Mouse (Mus musculus): ENCODE results near the gene Fbln5. TPM values are rescaled to one million over a fixed set of nuclear protein-coding genes. Genes with fewer than 3 reads are reported as not detected.

Fbln5 gene
- polyA plus RNA-seq, 1 experiment from 2014 or later = 6.0 TPM

DNA sequence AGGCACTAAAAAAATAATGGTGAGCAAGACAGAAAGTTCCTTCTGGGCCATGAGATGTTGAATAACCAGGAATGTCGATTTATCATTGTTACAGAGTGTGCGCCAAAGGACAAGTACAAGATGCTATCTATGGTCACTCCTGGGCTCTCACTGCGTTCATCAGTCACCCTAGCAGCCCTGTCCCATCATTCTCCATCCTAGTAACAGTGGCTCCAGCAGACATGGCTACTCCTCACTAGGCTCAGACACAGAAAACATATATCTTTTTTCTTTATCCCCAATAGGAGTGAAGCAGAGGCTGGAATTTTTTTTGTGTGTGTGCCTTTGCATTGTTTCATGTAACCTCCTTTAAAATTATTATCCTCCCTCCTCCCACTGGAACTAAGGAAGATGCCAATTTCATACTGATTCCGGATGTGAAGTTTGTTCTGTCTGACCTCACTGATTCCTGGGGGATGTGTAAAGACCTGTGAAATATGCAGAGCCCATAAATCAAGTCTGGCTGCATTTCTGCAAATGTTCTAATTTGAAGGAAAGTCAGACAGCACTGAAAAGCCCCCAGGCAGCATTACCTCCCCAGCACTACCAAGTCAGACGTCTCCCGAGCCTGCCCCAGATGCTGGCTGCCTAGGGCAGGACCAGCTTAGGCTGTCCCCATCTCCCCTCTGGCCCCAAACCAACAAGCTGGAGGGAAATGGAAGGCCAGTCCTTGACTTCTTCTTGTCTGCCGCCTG is 20.5 kb downstream of the Fbln5 start:
- no peak overlapping the region for H3K4me2 ChIP-seq (ENCODE audit: low read length)
- no peaks in the 10 kb centered on the region for H3K4me1 ChIP-seq (ENCODE audit: control insufficient read depth, insufficient read depth, low read length)
- no peak overlapping the region for H3K4me3 ChIP-seq (replicated peaks; ENCODE audit: low read depth, low read length)
- no peaks in the 10 kb centered on the region for H3K9me3 ChIP-seq (ENCODE audit: control insufficient read depth, low read length)
- no peak for DNase-seq
- H3K27me3 ChIP-seq (ENCODE audit: control insufficient read depth, insufficient read depth, low read length) = no peaks in the 10 kb centered on the region
- no peak overlapping the region for H3K9ac ChIP-seq (replicated peaks; ENCODE audit: low read length)
- ATAC-seq (ENCODE audit: low FRiP score, low TSS enrichment) = no peak
- no peak overlapping the region for H3K27ac ChIP-seq (replicated peaks; ENCODE audit: low read depth, low read length)
- H3K36me3 ChIP-seq (ENCODE audit: control insufficient read depth, insufficient read depth, low read length) = no peaks in the 10 kb centered on the region
- WGBS = 83% methylated on average over 7 of the region's 7 CpGs

DNA sequence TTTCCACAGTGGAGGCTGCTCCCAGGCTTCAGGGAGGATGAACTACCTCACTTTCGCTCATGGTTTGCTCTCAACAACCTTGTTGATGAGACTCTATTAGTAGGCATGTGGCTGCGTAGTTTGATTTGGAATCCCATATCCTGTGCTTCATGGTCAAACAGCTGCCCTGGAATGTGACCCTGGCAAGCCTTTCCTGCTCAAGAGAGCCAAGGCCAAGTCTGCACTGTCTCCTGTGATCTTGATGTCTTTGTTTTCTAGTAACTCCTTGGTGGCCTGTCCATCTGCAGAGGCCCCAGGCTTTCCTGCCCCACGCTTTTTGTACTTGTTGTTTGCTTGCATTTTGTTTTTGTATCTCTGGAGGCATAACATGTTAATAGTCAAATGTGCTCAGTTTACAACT is 24.4 kb downstream of the Fbln5 start:
- H3K27ac ChIP-seq (replicated peaks; ENCODE audit: low read depth, low read length) = no peak overlapping the region
- no peak for DNase-seq
- H3K9ac ChIP-seq (replicated peaks; ENCODE audit: low read length) = no peak overlapping the region
- no peak for ATAC-seq (ENCODE audit: low FRiP score, low TSS enrichment)
- no peaks in the 10 kb centered on the region for H3K4me1 ChIP-seq (ENCODE audit: control insufficient read depth, insufficient read depth, low read length)
- no peak overlapping the region for H3K4me3 ChIP-seq (replicated peaks; ENCODE audit: low read depth, low read length)
- no peak overlapping the region for H3K4me2 ChIP-seq (ENCODE audit: low read length)
- 89% methylated on average over 3 of the region's 3 CpGs for WGBS
- H3K9me3 ChIP-seq (ENCODE audit: control insufficient read depth, low read length) = no peaks in the 10 kb centered on the region
- no peaks in the 10 kb centered on the region for H3K27me3 ChIP-seq (ENCODE audit: control insufficient read depth, insufficient read depth, low read length)
- no peaks in the 10 kb centered on the region for H3K36me3 ChIP-seq (ENCODE audit: control insufficient read depth, insufficient read depth, low read length)

DNA sequence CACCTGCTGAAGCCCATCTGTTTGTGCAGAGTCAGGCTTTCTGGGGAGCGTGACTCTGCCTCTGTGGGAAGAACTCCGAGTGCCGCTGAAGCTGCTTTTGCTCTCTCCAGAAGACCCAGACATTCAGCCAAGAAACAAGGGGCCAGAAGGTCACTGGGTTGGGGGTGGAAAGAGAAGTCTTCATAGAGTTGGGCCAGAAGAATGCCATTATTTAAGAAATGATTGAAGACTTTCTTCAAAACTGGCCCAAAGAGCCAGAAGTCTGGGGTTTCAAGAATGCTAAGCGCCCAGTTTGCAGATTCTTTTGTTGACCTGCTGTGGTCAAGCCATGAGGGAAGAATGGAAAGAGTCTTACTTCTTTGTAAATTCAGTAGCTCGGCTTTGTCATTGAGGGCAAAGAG is 25.6 kb downstream of the Fbln5 start:
- no peaks in the 10 kb centered on the region for H3K36me3 ChIP-seq (ENCODE audit: control insufficient read depth, insufficient read depth, low read length)
- 83% methylated on average over 5 of the region's 5 CpGs for WGBS
- DNase-seq = no peak
- no peak overlapping the region for H3K4me2 ChIP-seq (ENCODE audit: low read length)
- H3K27ac ChIP-seq (replicated peaks; ENCODE audit: low read depth, low read length) = no peak overlapping the region
- no peak for ATAC-seq (ENCODE audit: low FRiP score, low TSS enrichment)
- H3K9me3 ChIP-seq (ENCODE audit: control insufficient read depth, low read length) = no peaks in the 10 kb centered on the region
- H3K4me1 ChIP-seq (ENCODE audit: control insufficient read depth, insufficient read depth, low read length) = no peaks in the 10 kb centered on the region
- no peak overlapping the region for H3K9ac ChIP-seq (replicated peaks; ENCODE audit: low read length)
- H3K4me3 ChIP-seq (replicated peaks; ENCODE audit: low read depth, low read length) = no peak overlapping the region
- no peaks in the 10 kb centered on the region for H3K27me3 ChIP-seq (ENCODE audit: control insufficient read depth, insufficient read depth, low read length)

DNA sequence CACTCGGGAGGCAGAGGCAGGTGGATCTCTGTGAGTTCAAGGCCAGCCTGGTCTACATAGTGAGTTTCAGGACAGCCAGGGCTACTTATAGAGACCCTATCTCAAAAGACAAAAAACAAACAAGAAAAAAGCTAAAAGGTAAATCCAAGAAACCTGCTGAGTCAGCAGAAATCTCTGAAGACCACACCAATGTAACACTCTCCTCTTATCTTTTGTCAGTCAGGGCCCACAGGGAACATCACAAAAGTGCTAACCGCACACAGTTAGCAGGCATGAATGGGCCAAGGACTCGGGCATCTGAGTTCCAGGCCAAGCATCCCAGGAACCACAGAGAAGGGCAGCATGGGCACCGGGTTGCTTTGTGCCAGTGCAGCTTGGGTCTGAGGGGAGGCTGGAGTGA is 26.2 kb downstream of the Fbln5 start:
- Histone ChIP-seq H3K9me3 (ENCODE audit: control insufficient read depth, low read length) (no peaks in the 10 kb centered on the region), H3K4me3 (replicated peaks; ENCODE audit: low read depth, low read length) (no peak overlapping the region), H3K27me3 (ENCODE audit: control insufficient read depth, insufficient read depth, low read length) (no peaks in the 10 kb centered on the region), H3K9ac (replicated peaks; ENCODE audit: low read length) (no peak overlapping the region), H3K4me1 (ENCODE audit: control insufficient read depth, insufficient read depth, low read length) (no peaks in the 10 kb centered on the region), H3K4me2 (ENCODE audit: low read length) (no peak overlapping the region), H3K36me3 (ENCODE audit: control insufficient read depth, insufficient read depth, low read length) (no peaks in the 10 kb centered on the region), H3K27ac (replicated peaks; ENCODE audit: low read depth, low read length) (no peak overlapping the region)
- no peak for DNase-seq
- 91% methylated on average over 4 of the region's 4 CpGs for WGBS
- ATAC-seq (ENCODE audit: low FRiP score, low TSS enrichment) = no peak

DNA sequence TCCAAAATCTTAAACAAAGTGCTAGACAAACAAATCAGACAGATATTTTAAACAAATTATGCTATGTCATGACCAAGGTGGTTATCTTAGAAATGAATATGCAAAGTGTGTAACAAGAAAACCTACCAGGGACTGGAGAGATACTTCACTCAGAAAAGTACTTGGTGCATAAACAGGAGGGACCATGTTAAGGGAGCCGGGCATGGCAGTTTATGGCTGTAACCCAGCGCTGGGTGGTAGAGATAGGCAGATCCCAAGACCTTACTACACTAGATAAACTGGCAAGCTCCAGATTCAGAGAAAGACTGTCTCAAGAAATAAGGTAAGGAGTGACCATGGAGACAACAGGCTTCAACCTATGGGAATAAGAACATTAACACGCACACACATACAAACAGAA is 29.1 kb downstream of the Fbln5 start:
- Histone ChIP-seq H3K9me3 (ENCODE audit: control insufficient read depth, low read length) (no peaks in the 10 kb centered on the region), H3K4me2 (ENCODE audit: low read length) (no peak overlapping the region), H3K36me3 (ENCODE audit: control insufficient read depth, insufficient read depth, low read length) (no peaks in the 10 kb centered on the region), H3K27me3 (ENCODE audit: control insufficient read depth, insufficient read depth, low read length) (no peaks in the 10 kb centered on the region), H3K27ac (replicated peaks; ENCODE audit: low read depth, low read length) (no peak overlapping the region), H3K4me3 (replicated peaks; ENCODE audit: low read depth, low read length) (no peak overlapping the region), H3K4me1 (ENCODE audit: control insufficient read depth, insufficient read depth, low read length) (no peaks in the 10 kb centered on the region), H3K9ac (replicated peaks; ENCODE audit: low read length) (no peak overlapping the region)
- ATAC-seq (ENCODE audit: low FRiP score, low TSS enrichment) = no peak
- no peak for DNase-seq
- WGBS = 97% methylated on average over 3 of the region's 3 CpGs

DNA sequence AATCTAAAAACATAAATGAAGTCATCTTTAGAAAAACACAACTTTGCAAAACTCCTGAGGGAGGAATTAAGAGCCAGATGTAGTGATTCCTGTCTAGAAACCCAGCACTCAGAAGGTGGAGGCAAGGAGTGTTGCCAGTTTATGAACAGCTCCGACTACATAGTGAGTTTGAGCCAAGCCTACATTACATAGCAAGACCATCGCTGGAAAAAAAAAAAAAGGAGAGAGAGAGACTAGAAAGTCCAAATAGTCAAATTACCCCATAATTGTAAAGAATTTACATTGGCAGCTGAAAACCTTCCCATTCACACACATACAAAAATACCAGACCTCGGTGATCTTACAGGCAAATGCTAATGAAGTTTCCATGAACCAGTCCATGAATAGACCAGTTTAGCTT is 29.6 kb downstream of the Fbln5 start:
- H3K9ac ChIP-seq (replicated peaks; ENCODE audit: low read length) = no peak overlapping the region
- H3K4me1 ChIP-seq (ENCODE audit: control insufficient read depth, insufficient read depth, low read length) = no peaks in the 10 kb centered on the region
- 84% methylated on average over 3 of the region's 3 CpGs for WGBS
- ATAC-seq (ENCODE audit: low FRiP score, low TSS enrichment) (no peak), DNase-seq (no peak)
- H3K4me2 ChIP-seq (ENCODE audit: low read length) = no peak overlapping the region
- H3K4me3 ChIP-seq (replicated peaks; ENCODE audit: low read depth, low read length) = no peak overlapping the region
- no peaks in the 10 kb centered on the region for H3K36me3 ChIP-seq (ENCODE audit: control insufficient read depth, insufficient read depth, low read length)
- H3K9me3 ChIP-seq (ENCODE audit: control insufficient read depth, low read length) = no peaks in the 10 kb centered on the region
- no peaks in the 10 kb centered on the region for H3K27me3 ChIP-seq (ENCODE audit: control insufficient read depth, insufficient read depth, low read length)
- H3K27ac ChIP-seq (replicated peaks; ENCODE audit: low read depth, low read length) = no peak overlapping the region

DNA sequence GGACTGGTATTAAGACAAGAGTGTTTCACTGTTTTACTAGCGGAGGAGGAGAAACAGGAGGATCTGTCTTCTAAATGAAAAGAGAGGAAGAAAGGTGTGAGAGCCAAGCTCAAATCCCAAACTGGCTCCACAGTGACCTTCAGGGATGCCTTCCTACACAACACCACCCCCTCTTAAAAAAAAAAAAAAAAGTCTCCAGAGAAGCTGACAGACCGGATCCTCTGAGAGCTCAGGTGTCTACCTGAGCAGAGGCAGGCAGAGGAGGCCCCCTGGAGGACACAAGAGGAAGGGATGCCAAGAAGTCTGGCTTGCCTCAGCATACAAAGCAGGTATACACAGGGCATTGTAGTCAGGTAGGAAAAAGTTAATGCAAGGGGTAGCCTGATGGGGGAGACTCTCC is 36.1 kb downstream of the Fbln5 start:
- ATAC-seq (ENCODE audit: low FRiP score, low TSS enrichment) = no peak
- WGBS = 60% methylated on average over 2 of the region's 2 CpGs
- no peaks in the 10 kb centered on the region for H3K27me3 ChIP-seq (ENCODE audit: control insufficient read depth, insufficient read depth, low read length)

DNA sequence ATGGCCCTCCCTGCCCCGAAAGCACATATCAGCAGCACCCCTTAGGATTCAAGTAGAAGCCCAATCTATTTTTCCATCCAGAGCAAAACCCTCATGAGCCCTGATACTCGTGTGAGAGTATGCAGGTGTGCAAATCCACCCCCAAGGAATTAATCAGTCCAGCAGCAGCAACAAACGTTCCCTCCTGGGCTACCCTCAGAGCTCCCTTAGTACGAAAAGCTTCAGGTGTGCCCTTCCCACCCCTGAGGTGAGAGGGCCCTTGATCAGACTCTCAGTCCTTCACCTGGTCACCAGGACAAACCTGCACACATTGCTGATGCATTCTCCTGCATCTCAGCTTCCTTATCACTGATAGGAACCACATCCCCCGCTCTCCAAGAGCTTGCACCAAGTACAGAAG is 37.9 kb downstream of the Fbln5 start:
- Histone ChIP-seq H3K27ac (replicated peaks; ENCODE audit: low read depth, low read length) (no peak overlapping the region), H3K27me3 (ENCODE audit: control insufficient read depth, insufficient read depth, low read length) (no peaks in the 10 kb centered on the region), H3K36me3 (ENCODE audit: control insufficient read depth, insufficient read depth, low read length) (no peaks in the 10 kb centered on the region), H3K9ac (replicated peaks; ENCODE audit: low read length) (no peak overlapping the region), H3K4me2 (ENCODE audit: low read length) (no peak overlapping the region), H3K9me3 (ENCODE audit: control insufficient read depth, low read length) (no peaks in the 10 kb centered on the region), H3K4me3 (replicated peaks; ENCODE audit: low read depth, low read length) (no peak overlapping the region), H3K4me1 (ENCODE audit: control insufficient read depth, insufficient read depth, low read length) (no peaks in the 10 kb centered on the region)
- ATAC-seq (ENCODE audit: low FRiP score, low TSS enrichment) (no peak), DNase-seq (no peak)
- WGBS = 84% methylated on average over 5 of the region's 5 CpGs

More for the DNA sequence above, 36.1 kb downstream of the Fbln5 start:
- H3K27ac ChIP-seq (replicated peaks; ENCODE audit: low read depth, low read length) = no peak overlapping the region
- H3K36me3 ChIP-seq (ENCODE audit: control insufficient read depth, insufficient read depth, low read length) = no peaks in the 10 kb centered on the region
- H3K4me2 ChIP-seq (ENCODE audit: low read length) = no peak overlapping the region
- no peak for DNase-seq
- H3K4me3 ChIP-seq (replicated peaks; ENCODE audit: low read depth, low read length) = no peak overlapping the region
- H3K9me3 ChIP-seq (ENCODE audit: control insufficient read depth, low read length) = no peaks in the 10 kb centered on the region
- no peaks in the 10 kb centered on the region for H3K4me1 ChIP-seq (ENCODE audit: control insufficient read depth, insufficient read depth, low read length)
- no peak overlapping the region for H3K9ac ChIP-seq (replicated peaks; ENCODE audit: low read length)

DNA sequence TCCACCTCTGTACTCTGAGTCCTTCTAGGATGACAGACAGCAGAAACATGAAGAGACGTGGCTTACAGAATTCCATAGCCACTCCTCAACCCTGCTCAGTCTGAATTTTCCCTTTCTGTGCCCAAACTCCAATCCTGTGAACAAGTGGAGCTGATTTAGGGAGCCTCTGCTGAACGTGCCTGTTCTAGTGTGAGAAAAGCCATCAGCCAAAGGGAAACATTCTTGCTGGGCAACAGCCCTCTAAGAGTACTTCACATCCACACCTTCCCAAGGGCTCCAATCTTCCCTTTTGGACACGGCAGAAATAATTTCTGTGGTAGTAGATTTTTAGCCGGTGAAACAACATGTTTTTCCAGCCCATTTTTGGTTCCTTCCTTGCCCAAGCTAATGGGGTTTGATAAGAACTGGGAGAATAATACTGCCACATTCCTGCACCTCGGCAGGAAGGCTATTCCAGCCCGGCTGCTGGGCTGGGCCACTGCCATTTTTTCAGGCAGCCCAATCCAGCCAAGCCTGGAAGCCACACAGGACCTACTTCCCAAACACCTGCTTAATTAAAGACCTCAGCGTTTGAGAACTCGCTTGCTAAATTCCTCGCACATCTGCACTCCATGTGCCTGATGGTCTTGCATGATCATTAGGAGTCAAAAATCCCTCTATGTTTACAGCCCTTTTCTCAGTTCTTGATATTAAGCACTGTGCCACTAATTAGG is 41.1 kb downstream of the Fbln5 start:
- ATAC-seq (ENCODE audit: low FRiP score, low TSS enrichment) (no peak), DNase-seq (no peak)
- Histone ChIP-seq H3K9ac (replicated peaks; ENCODE audit: low read length) (no peak overlapping the region), H3K36me3 (ENCODE audit: control insufficient read depth, insufficient read depth, low read length) (no peaks in the 10 kb centered on the region), H3K27ac (replicated peaks; ENCODE audit: low read depth, low read length) (no peak overlapping the region), H3K27me3 (ENCODE audit: control insufficient read depth, insufficient read depth, low read length) (no peaks in the 10 kb centered on the region), H3K4me2 (ENCODE audit: low read length) (no peak overlapping the region), H3K4me1 (ENCODE audit: control insufficient read depth, insufficient read depth, low read length) (no peaks in the 10 kb centered on the region), H3K9me3 (ENCODE audit: control insufficient read depth, low read length) (no peaks in the 10 kb centered on the region), H3K4me3 (replicated peaks; ENCODE audit: low read depth, low read length) (no peak overlapping the region)
- 73% methylated on average over 9 of the region's 9 CpGs for WGBS
